Mouse (Mus musculus) intestine, embryonic 16.5 days (tissue): ENCODE data around the gene Olfr843. TPM values are rescaled to one million over a fixed set of nuclear protein-coding genes. Genes with fewer than 3 reads are reported as not detected.

ENCODE experiments used
- ATAC-seq: fragments of 200-750 bp; cut with Nextera tagmentation; 2 replicates; pipeline ENCODE4 v1.8.0; 2017; ENCODE audit warnings: moderate TSS enrichment, moderate library complexity
- H3K27ac ChIP-seq: fragments of 300-500 bp; sonication (generic); 2 replicates; pipeline ENCODE4 v1.5.1; 2014; ENCODE audit warnings: mild to moderate bottlenecking, low read length
- H3K27me3 ChIP-seq: fragments of 300-500 bp; sonication (generic); replicated peaks from 2 replicates; pipeline ENCODE4 v1.6.1; 2014; ENCODE audit warnings: low read length, control low read depth, mixed read lengths; ENCODE audit not compliant: control insufficient read depth, insufficient read depth
- H3K36me3 ChIP-seq: fragments of 300-500 bp; sonication (generic); 2 replicates; pipeline ENCODE4 v1.6.1; 2014; ENCODE audit warnings: low read length, control low read depth; ENCODE audit not compliant: control insufficient read depth, insufficient read depth
- H3K4me1 ChIP-seq: fragments of 300-500 bp; sonication (generic); 2 replicates; pipeline ENCODE4 v1.6.1; 2014; ENCODE audit warnings: low read length, control low read depth, mixed read lengths; ENCODE audit not compliant: control insufficient read depth, insufficient read depth
- H3K4me2 ChIP-seq: fragments of 300-500 bp; sonication (generic); 2 replicates; pipeline ENCODE4 v1.6.1; 2014; ENCODE audit warnings: low read depth, low read length, control low read depth
- H3K4me3 ChIP-seq: fragments of 300-500 bp; sonication (generic); 2 replicates; pipeline ENCODE4 v1.5.1; 2014; ENCODE audit warnings: mild to moderate bottlenecking, low read length
- H3K9ac ChIP-seq: fragments of 300-500 bp; sonication (generic); 2 replicates; pipeline ENCODE4 v1.6.1; 2014; ENCODE audit warnings: low read depth, low read length
- H3K9me3 ChIP-seq: fragments of 300-500 bp; sonication (generic); 2 replicates; pipeline ENCODE4 v1.6.1; 2016; ENCODE audit warnings: low read length, control low read depth; ENCODE audit not compliant: control insufficient read depth
- WGBS: fragments of 180-500 bp; shearing (Covaris S2); extraction: QIAGEN DNeasy Blood & Tissue Kit; methylation state at CpG from one replicate; pipeline ENCODE4 v1.1.7; 2014; 5-methylcytosine and 5-hydroxymethylcytosine counted together
- polyA plus RNA-seq: library from polyadenylated mRNA; unstranded; fragments of >200 nt; fragmentation: Nextera tagmentation; extraction: Ambion mirVana; gene quantifications from 2 replicates; pipeline ENCODE4 v1.2.1, GENCODE M21; 2015

Gene Olfr843
- not detected in 2 replicates for polyA plus RNA-seq

- Histone ChIP-seq H3K4me3 (no peak within 1 kb of the TSS), H3K9ac (no peak within 1 kb of the TSS), H3K27me3 (no peaks in the 10 kb centered on the region), H3K4me1 (no peaks in the 10 kb centered on the region), H3K27ac (no peak within 1 kb of the TSS), H3K4me2 (no peak within 1 kb of the TSS), H3K36me3 (no peaks in the 10 kb centered on the region), H3K9me3 (no peaks in the 10 kb centered on the region)
- 91% methylated on average over 2 of the region's 2 CpGs for WGBS
- ATAC-seq: no peak
Observed at GRCm38 (mm10) chr9:19251887-19252286, at the start of gene Olfr843. Gene Olfr843 (minus strand): TSS chr9:19251987.

Other genes starting within 250 kb of the Olfr843 start
- not detected in 2 replicates for gene Olfr835, start 219.3 kb downstream of the Olfr843 start, polyA plus RNA-seq
- not detected in 2 replicates for gene Olfr836, start 131.6 kb downstream of the Olfr843 start, polyA plus RNA-seq
- not detected in 2 replicates for gene Olfr837, start 115.7 kb downstream of the Olfr843 start, polyA plus RNA-seq
- not detected in 2 replicates for gene Olfr839-ps1, start 74.7 kb downstream of the Olfr843 start, polyA plus RNA-seq
- not detected in 2 replicates for gene Olfr844, start 64.4 kb upstream of the Olfr843 start, polyA plus RNA-seq
- gene Olfr845, start 84.5 kb upstream of the Olfr843 start, polyA plus RNA-seq: not detected in 2 replicates
- gene Olfr846, start 112.0 kb upstream of the Olfr843 start, polyA plus RNA-seq: not detected in 2 replicates
- not detected in 2 replicates for gene Olfr847, start 126.7 kb upstream of the Olfr843 start, polyA plus RNA-seq
- not detected in 2 replicates for gene Olfr849, start 188.3 kb upstream of the Olfr843 start, polyA plus RNA-seq
- gene Olfr850, start 226.3 kb upstream of the Olfr843 start, polyA plus RNA-seq: not detected in 2 replicates
- gene Olfr851, start 241.3 kb upstream of the Olfr843 start, polyA plus RNA-seq: not detected in 2 replicates